Mouse (Mus musculus): ENCODE measurements around the gene Gmfg.

Gene Gmfg

GRCm38 (mm10) chr7:28438771-28439170, 1.5 kb downstream of the Gmfg start:
- no peak for DNase-seq (ENCODE audit: low spot score)

GRCm38 (mm10) chr7:28440739-28441138, 3.5 kb downstream of the Gmfg start:
- DNase-seq (ENCODE audit: low spot score): no peak

- DNase-seq (ENCODE audit: low spot score): no peak
Measured at GRCm38 (mm10) chr7:28441776-28442485, 4.7 kb downstream of the Gmfg start.

GRCm38 (mm10) chr7:28442688-28443087, 5.4 kb downstream of the Gmfg start:
- no peak for DNase-seq (ENCODE audit: low spot score)

- DNase-seq (ENCODE audit: low spot score): no peak
Measured at GRCm38 (mm10) chr7:28444344-28444974, 7.2 kb downstream of the Gmfg start.

GRCm38 (mm10) chr7:28446446-28446845, 9.2 kb downstream of the Gmfg start:
- DNase-seq (ENCODE audit: low spot score): peak; percentile 65

GRCm38 (mm10) chr7:28447101-28447830, 10.0 kb downstream of the Gmfg start:
- no peak for DNase-seq (ENCODE audit: low spot score)

- no peak for DNase-seq (ENCODE audit: low spot score)
Measured at GRCm38 (mm10) chr7:28447865-28448820, 10.9 kb downstream of the Gmfg start.

GRCm38 (mm10) chr7:28451531-28452360, 14.5 kb downstream of the Gmfg start, which contains the start of gene Lrfn1:
Gene Lrfn1 (plus strand): TSS chr7:28451980.
- DNase-seq (ENCODE audit: low spot score): no peak

- DNase-seq (ENCODE audit: low spot score): no peak
Measured at GRCm38 (mm10) chr7:28452361-28453005, 15.2 kb downstream of the Gmfg start.

- DNase-seq (ENCODE audit: low spot score): no peak
Measured at GRCm38 (mm10) chr7:28460361-28460760, 23.1 kb downstream of the Gmfg start.

GRCm38 (mm10) chr7:28462769-28463168, 25.5 kb downstream of the Gmfg start:
- no peak for DNase-seq (ENCODE audit: low spot score)

GRCm38 (mm10) chr7:28464416-28465212, 27.4 kb downstream of the Gmfg start:
- peak; percentile 75 for DNase-seq (ENCODE audit: low spot score)

GRCm38 (mm10) chr7:28466721-28467212, 29.5 kb downstream of the Gmfg start:
- DNase-seq (ENCODE audit: low spot score): peak; percentile 44

GRCm38 (mm10) chr7:28467213-28467751, 30.0 kb downstream of the Gmfg start:
- no peak for DNase-seq (ENCODE audit: low spot score)

- DNase-seq (ENCODE audit: low spot score): no peak
Measured at GRCm38 (mm10) chr7:28476191-28476590, 38.9 kb downstream of the Gmfg start.

- no peak for DNase-seq (ENCODE audit: low spot score)
Measured at GRCm38 (mm10) chr7:28477363-28477762, 40.1 kb downstream of the Gmfg start.

GRCm38 (mm10) chr7:28478854-28479253, 41.6 kb downstream of the Gmfg start:
- DNase-seq (ENCODE audit: low spot score): no peak

GRCm38 (mm10) chr7:28482854-28483253, 45.6 kb downstream of the Gmfg start:
- DNase-seq (ENCODE audit: low spot score): no peak
